Mouse (Mus musculus): ENCODE measurements at regions not wholly inside any gene's neighbourhood (a gene's known extent, or its start where the extent isn't known, plus 50 kb on each side); places are given as distances from the start of the nearest gene placed in this dataset.

- Histone ChIP-seq H3K36me3 (ENCODE audit: control insufficient read depth, insufficient read depth, low read length) (no peaks in the 10 kb centered on the region), H3K4me1 (ENCODE audit: control insufficient read depth, insufficient read depth, low read length) (no peaks in the 10 kb centered on the region), H3K9me3 (ENCODE audit: control insufficient read depth, low read length) (no peaks in the 10 kb centered on the region), H3K4me2 (ENCODE audit: low read depth, low read length) (no peak overlapping the region), H3K27ac (ENCODE audit: low read length) (no peak overlapping the region), H3K27me3 (replicated peaks; ENCODE audit: control insufficient read depth, insufficient read depth, low read length) (no peaks in the 10 kb centered on the region), H3K4me3 (ENCODE audit: low read length) (no peak overlapping the region), H3K9ac (ENCODE audit: low read depth, low read length) (no peak overlapping the region)
- WGBS, result 86% methylated on average over 3 of the region's 3 CpGs
- ATAC-seq, result no peak
Measured at GRCm38 (mm10) chr3:42233756-42234155, 491.3 kb downstream of the D3Ertd751e start.

- no peak for ATAC-seq
- H3K27ac ChIP-seq (ENCODE audit: low read length), result no peak overlapping the region
- no peak overlapping the region for H3K9ac ChIP-seq (ENCODE audit: low read depth, low read length)
- H3K27me3 ChIP-seq (replicated peaks; ENCODE audit: control insufficient read depth, insufficient read depth, low read length), result no peaks in the 10 kb centered on the region
- no peak overlapping the region for H3K4me2 ChIP-seq (ENCODE audit: low read depth, low read length)
- H3K9me3 ChIP-seq (ENCODE audit: control insufficient read depth, low read length), result no peaks in the 10 kb centered on the region
- WGBS, result 72% methylated on average over 1 of the region's 1 CpGs
- no peak overlapping the region for H3K4me3 ChIP-seq (ENCODE audit: low read length)
- no peaks in the 10 kb centered on the region for H3K4me1 ChIP-seq (ENCODE audit: control insufficient read depth, insufficient read depth, low read length)
- H3K36me3 ChIP-seq (ENCODE audit: control insufficient read depth, insufficient read depth, low read length), result no peaks in the 10 kb centered on the region
Measured at GRCm38 (mm10) chr3:42235515-42235914, 493.1 kb downstream of the D3Ertd751e start.
